8 mouse cellular contexts compared by ENCODE assay signal in the genomic region with DNA sequence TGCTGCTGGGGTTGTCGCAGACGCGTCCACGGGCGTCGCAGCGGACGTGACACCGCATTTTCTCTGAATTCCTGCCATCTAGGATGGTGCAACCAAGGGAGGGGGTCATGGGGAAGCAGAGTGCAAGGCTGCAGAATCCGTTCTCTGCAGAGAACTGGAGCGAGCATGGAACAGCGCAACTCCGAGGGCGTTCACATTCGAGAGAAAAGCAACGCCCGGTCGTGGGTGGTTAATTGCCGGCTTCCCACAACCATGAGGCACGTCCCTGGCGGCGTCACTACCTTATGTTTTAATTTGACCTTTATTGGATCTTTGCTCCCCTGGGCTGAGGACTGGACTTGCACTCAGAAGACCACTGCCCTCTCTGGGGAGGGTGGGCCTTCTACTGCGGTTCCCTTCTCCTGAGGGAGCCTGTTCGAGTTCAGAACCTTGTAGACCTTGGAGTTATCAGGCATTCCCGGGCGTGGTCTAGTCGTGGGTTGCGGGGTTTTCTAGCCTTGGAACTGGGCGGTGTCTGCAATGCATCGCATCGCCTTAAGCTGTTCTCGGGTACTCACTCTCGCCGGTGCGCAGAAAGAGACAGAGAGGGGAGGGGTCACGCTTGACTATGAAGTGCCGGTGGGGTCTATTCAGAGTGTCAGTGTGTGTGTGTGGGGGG.
DNase-seq lines count a peak whose midpoint lies in the region; ATAC-seq and TF ChIP-seq lines count a peak whose summit lies in the region.

No protein-coding gene starts in this region.

- H3K9ac ChIP-seq in lung, embryonic 15.5 days = no peak overlapping the region
- H3K9ac ChIP-seq in intestine, postnatal 0 days (ENCODE audit: low read depth, low read length) = no peak overlapping the region
- peak overlapping the region; percentile 68 for H3K9ac ChIP-seq in midbrain, postnatal 0 days (replicated peaks; ENCODE audit: low read length, poor library complexity, severe bottlenecking)

- H3K27ac ChIP-seq in lung, embryonic 15.5 days = no peak overlapping the region
- H3K27ac ChIP-seq in intestine, postnatal 0 days (ENCODE audit: low read depth, low read length) = no peak overlapping the region
- peak overlapping the region; percentile 80 for H3K27ac ChIP-seq in midbrain, postnatal 0 days (ENCODE audit: low read depth, low read length)

- peak; percentile 9 for DNase-seq in adrenal gland, adult 2 months
- no peak for DNase-seq in adrenal gland, postnatal 25 days
- no peak for DNase-seq in lung, postnatal 25 days (ENCODE audit: low spot score)
- DNase-seq in midbrain, postnatal 0 days (ENCODE audit: low spot score) = peak; percentile 48
- DNase-seq in cerebellum, adult 8-10 months = no peak
- no peak for DNase-seq in kidney, postnatal 4 days

- peak overlapping the region; percentile 90 for H3K4me2 ChIP-seq in lung, embryonic 15.5 days
- H3K4me2 ChIP-seq in intestine, postnatal 0 days (replicated peaks; ENCODE audit: low read depth) = peak overlapping the region; percentile 80
- peak overlapping the region; percentile 69 for H3K4me2 ChIP-seq in midbrain, postnatal 0 days (ENCODE audit: low read depth, low read length, poor library complexity, severe bottlenecking)

- no peak for TF ChIP-seq CTCF in intestine, postnatal 0 days (IDR thresholded peaks at IDR 0.05; ENCODE audit: low read depth)
- no peak for TF ChIP-seq CTCF in midbrain, postnatal 0 days (IDR thresholded peaks at IDR 0.05)

- H3K36me3 ChIP-seq in lung, embryonic 15.5 days = no peaks in the 10 kb centered on the region
- H3K36me3 ChIP-seq in intestine, postnatal 0 days (ENCODE audit: control insufficient read depth, insufficient read depth) = no peaks in the 10 kb centered on the region
- no peaks in the 10 kb centered on the region for H3K36me3 ChIP-seq in midbrain, postnatal 0 days (ENCODE audit: insufficient read depth, low read length)

- 1% methylated on average over 37 of the region's 37 CpGs for WGBS in lung, embryonic 15.5 days
- WGBS in intestine, postnatal 0 days = 1% methylated on average over 37 of the region's 37 CpGs
- WGBS in midbrain, postnatal 0 days = under 1% methylated on average over 37 of the region's 37 CpGs

- no peaks in the 10 kb centered on the region for H3K9me3 ChIP-seq in lung, embryonic 15.5 days
- no peaks in the 10 kb centered on the region for H3K9me3 ChIP-seq in intestine, postnatal 0 days (ENCODE audit: control insufficient read depth)
- H3K9me3 ChIP-seq in midbrain, postnatal 0 days (ENCODE audit: low read length) = no peaks in the 10 kb centered on the region

- ATAC-seq in lung, embryonic 15.5 days (ENCODE audit: borderline replicate concordance, extremely low read depth, low FRiP score, low TSS enrichment) = no peak
- no peak for ATAC-seq in intestine, postnatal 0 days
- 0 out of 2 replicates have a peak, but pooled peaks have one; percentile 7 for ATAC-seq in midbrain, postnatal 0 days (ENCODE audit: low FRiP score)

- peaks cover 34% of the 10 kb centered on the region for H3K4me1 ChIP-seq in lung, embryonic 15.5 days
- no peaks in the 10 kb centered on the region for H3K4me1 ChIP-seq in intestine, postnatal 0 days (replicated peaks; ENCODE audit: control insufficient read depth, insufficient read depth, low read length)
- H3K4me1 ChIP-seq in midbrain, postnatal 0 days (ENCODE audit: insufficient read depth, low read length) = peaks cover 7% of the 10 kb centered on the region; the same call in 1 of the 2 replicates

- peak overlapping the region; percentile 53 for H3K4me3 ChIP-seq in lung, embryonic 15.5 days
- peak overlapping the region; percentile 48 for H3K4me3 ChIP-seq in intestine, postnatal 0 days (ENCODE audit: low read depth, low read length)
- H3K4me3 ChIP-seq in midbrain, postnatal 0 days (ENCODE audit: low read depth, low read length) = peak overlapping the region; percentile 67

- H3K27me3 ChIP-seq in lung, embryonic 15.5 days = peaks cover 94% of the 10 kb centered on the region
- peaks cover 65% of the 10 kb centered on the region for H3K27me3 ChIP-seq in intestine, postnatal 0 days (replicated peaks; ENCODE audit: control insufficient read depth, insufficient read depth, low read length)
- H3K27me3 ChIP-seq in midbrain, postnatal 0 days (ENCODE audit: insufficient read depth, low read length) = peaks cover 14% of the 10 kb centered on the region

Comparison
In these comparisons a context has a peak if more than half of its experiments do, and no peak if none do; other contexts are left out.
1. DNase-seq: peak in adrenal gland, adult 2 months (single experiment) and midbrain, postnatal 0 days (single experiment); none in adrenal gland, postnatal 25 days (single experiment), lung, postnatal 25 days (single experiment), cerebellum, adult 8-10 months (single experiment) and kidney, postnatal 4 days (0 of 2).
2. Peak in every context shown above with its lines, with median percentiles within 50 percentile points of each other: H3K4me2 ChIP-seq and H3K4me3 ChIP-seq.